Mouse (Mus musculus) myocyte (in vitro differentiated cells): Measurements from ENCODE around the gene Eif4b. TPM values are rescaled to one million over a fixed set of nuclear protein-coding genes. Genes with fewer than 3 reads are reported as not detected.
A peak's percentile ranks its signal among the peaks of the same experiment; 100 is the strongest.

Source experiments
- H3K27me3 ChIP-seq: one replicate; pipeline ENCODE4 v1.6.1; 2011; ENCODE audit not compliant: control insufficient read depth, insufficient read depth, insufficient read length
- H3K36me3 ChIP-seq: one replicate; pipeline ENCODE4 v1.6.1; 2011; ENCODE audit not compliant: control insufficient read depth, insufficient read depth
- H3K4me2 ChIP-seq: one replicate; pipeline ENCODE4 v1.6.1; 2011; ENCODE audit warnings: low read depth, control low read depth
- H3K4me3 ChIP-seq: one replicate; pipeline ENCODE4 v1.5.1; 2011; ENCODE audit warnings: mild to moderate bottlenecking, control low read depth, moderate library complexity
- H3K79me2 ChIP-seq: one replicate; pipeline ENCODE4 v1.6.1; 2011; ENCODE audit not compliant: control insufficient read depth, insufficient read depth
- H3ac ChIP-seq: one replicate; pipeline ENCODE4 v1.6.1; 2011; ENCODE audit not compliant: control insufficient read depth, insufficient read length
- CEBPB ChIP-seq: IDR thresholded peaks from 2 replicates; pipeline ENCODE4 v1.6.1; 2011; ENCODE audit warnings: mild to moderate bottlenecking, moderate library complexity; ENCODE audit not compliant: poor library complexity, insufficient read depth, severe bottlenecking
- E2F4 ChIP-seq: IDR thresholded peaks from one replicate; pipeline ENCODE4 v1.6.1; 2011; ENCODE audit warnings: mild to moderate bottlenecking, control low read depth, moderate library complexity; ENCODE audit not compliant: insufficient read depth
- MAX ChIP-seq: IDR thresholded peaks from one replicate; pipeline ENCODE4 v1.6.1; 2011; ENCODE audit warnings: low read depth, mild to moderate bottlenecking, control low read depth
- MYOD1 ChIP-seq, 3 experiments: IDR thresholded peaks; one replicate each; pipeline ENCODE4 v1.6.1; 2011; ENCODE audit warnings: control low read depth in 2 of 3, low read depth in 2 of 3, mild to moderate bottlenecking in 2 of 3, moderate library complexity in 1 of 3; ENCODE audit not compliant: insufficient read length in 2 of 3, control insufficient read depth in 1 of 3
- MYOG ChIP-seq, 3 experiments: IDR thresholded peaks; one replicate each; pipeline ENCODE4 v1.6.1; 2011; ENCODE audit warnings: control low read depth in 2 of 3, low read depth in 2 of 3, mild to moderate bottlenecking in 2 of 3; ENCODE audit not compliant: insufficient read length in 2 of 3, control insufficient read depth in 1 of 3, insufficient read depth in 1 of 3
- POLR2A ChIP-seq: IDR thresholded peaks from one replicate; pipeline ENCODE4 v1.6.1; 2011; ENCODE audit warnings: low read depth, mild to moderate bottlenecking, control low read depth, moderate library complexity; ENCODE audit not compliant: insufficient read length
- POLR2AphosphoS2 ChIP-seq: IDR thresholded peaks from one replicate; pipeline ENCODE4 v1.6.1; 2011; ENCODE audit warnings: low read depth, control low read depth; ENCODE audit not compliant: insufficient read length
- REST ChIP-seq: IDR thresholded peaks from one replicate; pipeline ENCODE4 v1.6.1; 2011; ENCODE audit warnings: mild to moderate bottlenecking, control low read depth, moderate library complexity; ENCODE audit not compliant: insufficient read depth, insufficient read length
- SRF ChIP-seq: IDR thresholded peaks from one replicate; pipeline ENCODE4 v1.6.1; 2011; ENCODE audit warnings: low read depth; ENCODE audit not compliant: control insufficient read depth, insufficient read length
- TCF12 ChIP-seq: IDR thresholded peaks from one replicate; pipeline ENCODE4 v1.6.1; 2011; ENCODE audit warnings: mild to moderate bottlenecking, control low read depth; ENCODE audit not compliant: poor library complexity, insufficient read depth, severe bottlenecking
- TCF3 ChIP-seq: IDR thresholded peaks from one replicate; pipeline ENCODE4 v1.6.1; 2011; ENCODE audit warnings: low read depth, control low read depth; ENCODE audit not compliant: insufficient read length
- USF1 ChIP-seq: IDR thresholded peaks from one replicate; pipeline ENCODE4 v1.6.1; 2011; ENCODE audit warnings: low read depth, mild to moderate bottlenecking, control low read depth, moderate library complexity
- polyA plus RNA-seq: library from polyadenylated mRNA; unstranded; fragments of >200 nt; fragmentation: generic; extraction: Trizol; gene quantifications from one replicate; pipeline ENCODE4 v1.2.1, GENCODE M21; 2012; ENCODE audit warnings: missing spikeins

Gene Eif4b
- polyA plus RNA-seq, 1 experiment: 266 TPM

GRCm38 (mm10) chr15:102134709-102135108, 61.1 kb downstream of the Eif4b start:
- no peak for TF ChIP-seq MYOD1 (IDR thresholded peaks at IDR 0.05; ENCODE audit: control insufficient read depth in 1 of 3, insufficient read length in 2 of 3, low read depth in 2 of 3)
- no peak for TF ChIP-seq CEBPB
- peaks cover 38% of the 10 kb centered on the region for H3K36me3 ChIP-seq
- H3K4me3 ChIP-seq: peak overlapping the region; percentile 33
- H3ac ChIP-seq: no peak overlapping the region
- no peaks in the 10 kb centered on the region for H3K27me3 ChIP-seq
- H3K4me2 ChIP-seq: peak overlapping the region; percentile 79
- H3K79me2 ChIP-seq: peaks cover 20% of the 10 kb centered on the region

DNA sequence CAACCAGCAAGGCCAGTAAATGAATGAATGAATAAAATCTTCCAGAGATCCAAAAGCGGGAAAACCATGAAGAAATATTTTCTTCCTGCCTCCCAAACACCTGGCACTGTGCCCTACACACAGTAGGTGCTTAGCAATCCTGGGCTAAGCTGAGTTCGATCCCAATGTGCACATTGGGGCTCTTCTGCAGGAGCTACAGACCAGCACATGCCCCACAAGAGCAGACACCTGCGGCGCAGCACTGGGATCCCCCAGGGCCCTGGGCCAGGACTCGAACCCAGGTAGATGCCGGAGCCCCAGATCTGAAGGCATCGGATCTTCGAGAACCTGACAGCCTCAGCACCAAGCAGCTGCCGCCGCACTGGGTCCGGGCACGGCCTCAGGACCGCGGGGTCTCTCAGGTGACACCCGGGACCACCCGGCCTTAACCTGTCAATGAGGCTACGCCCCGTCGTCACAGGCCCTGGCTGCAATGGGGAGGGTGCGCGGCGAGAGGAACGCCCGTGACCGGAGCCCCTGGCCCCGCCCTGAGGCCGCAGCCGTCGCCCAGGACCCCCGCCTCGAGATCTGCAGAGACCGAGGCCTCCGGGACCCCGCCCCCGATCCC, 62.1 kb downstream of the Eif4b start:
- peaks cover 20% of the 10 kb centered on the region for H3K79me2 ChIP-seq
- peaks cover 29% of the 10 kb centered on the region for H3K36me3 ChIP-seq
- H3K27me3 ChIP-seq: no peaks in the 10 kb centered on the region
- TF ChIP-seq MYOD1 (IDR thresholded peaks at IDR 0.05; ENCODE audit: control insufficient read depth in 1 of 3, insufficient read length in 2 of 3, low read depth in 2 of 3) (no peak), TCF12 (no peak), USF1 (no peak), MAX (no peak), E2F4 (no peak), REST (no peak), CEBPB (no peak), POLR2AphosphoS2 (no peak), SRF (no peak), MYOG (IDR thresholded peaks at IDR 0.05; ENCODE audit: control insufficient read depth in 1 of 3, insufficient read depth in 1 of 3, insufficient read length in 2 of 3, low read depth in 2 of 3) (no peak), TCF3 (no peak), POLR2A (no peak)
- peak overlapping the region; percentile 27 for H3ac ChIP-seq
- peak overlapping the region; percentile 79 for H3K4me2 ChIP-seq
- peak overlapping the region; percentile 33 for H3K4me3 ChIP-seq

DNA sequence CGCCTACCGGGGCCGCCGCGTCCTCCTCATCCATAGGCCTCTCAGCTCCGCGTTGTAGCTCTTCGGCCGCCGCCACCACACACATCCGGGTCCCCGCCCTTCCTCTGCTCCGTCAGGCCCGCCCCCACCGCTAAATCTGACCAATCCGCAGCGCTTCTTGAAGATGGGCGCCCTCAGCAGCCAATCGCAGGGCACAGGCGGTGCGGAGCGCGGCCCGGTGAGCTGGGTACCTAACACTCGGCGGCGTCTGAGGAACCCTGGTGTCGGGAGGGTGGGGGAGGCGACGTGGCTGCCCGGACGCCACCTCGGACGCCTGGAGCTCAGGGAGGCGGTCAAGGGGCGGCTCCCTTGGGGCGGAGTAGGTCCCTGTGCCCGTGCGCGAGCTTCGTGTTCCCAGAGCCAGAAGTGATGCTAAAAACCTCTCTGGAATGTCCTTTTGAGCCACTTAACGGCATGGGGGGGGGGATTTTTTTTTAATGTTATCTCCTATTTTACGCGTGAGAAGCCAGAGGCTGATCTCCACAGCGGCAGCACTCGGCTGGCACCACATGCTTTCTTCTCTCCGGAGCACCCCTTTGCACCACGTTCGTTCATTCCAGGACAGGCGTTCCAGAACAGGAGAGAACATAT, 62.7 kb downstream of the Eif4b start, which contains the start of gene Spryd3:
Gene Spryd3 (minus strand): TSS at position 106 of the 630 bp plus-strand sequence.
- TF ChIP-seq SRF (peak; percentile 52), TCF12 (no peak), MAX (no peak), E2F4 (peak; percentile 36), POLR2AphosphoS2 (peak; percentile 70), TCF3 (no peak), MYOD1 (IDR thresholded peaks at IDR 0.05; ENCODE audit: control insufficient read depth in 1 of 3, insufficient read length in 2 of 3, low read depth in 2 of 3) (peak in 1 of 3 experiments; percentile 16), REST (no peak), POLR2A (peak; percentile 86)
- Histone ChIP-seq H3K4me3 (peak within 1 kb of the TSS; percentile 33), H3K79me2 (peaks cover 20% of the 10 kb centered on the region), H3K4me2 (peak within 1 kb of the TSS; percentile 96), H3K27me3 (no peaks in the 10 kb centered on the region), H3ac (peak within 1 kb of the TSS; percentile 27), H3K36me3 (peaks cover 23% of the 10 kb centered on the region)

- Histone ChIP-seq H3K79me2 (no peaks in the 10 kb centered on the region), H3K27me3 (no peaks in the 10 kb centered on the region), H3K36me3 (no peaks in the 10 kb centered on the region), H3K4me3 (no peak overlapping the region), H3ac (no peak overlapping the region), H3K4me2 (no peak overlapping the region)
- TF ChIP-seq E2F4: no peak
- no peak for TF ChIP-seq POLR2AphosphoS2
Measured at GRCm38 (mm10) chr15:102141120-102141519, 67.5 kb downstream of the Eif4b start.

- Histone ChIP-seq H3K79me2 (peaks cover 5% of the 10 kb centered on the region), H3K27me3 (no peaks in the 10 kb centered on the region), H3K36me3 (no peaks in the 10 kb centered on the region), H3ac (no peak overlapping the region), H3K4me2 (peak overlapping the region; percentile 89), H3K4me3 (peak overlapping the region; percentile 59)
- TF ChIP-seq POLR2AphosphoS2 (no peak), TCF3 (no peak), MAX (no peak), POLR2A (peak; percentile 50), MYOD1 (IDR thresholded peaks at IDR 0.05; ENCODE audit: control insufficient read depth in 1 of 3, insufficient read length in 2 of 3, low read depth in 2 of 3) (no peak), CEBPB (0 out of 2 replicates have a peak, but pooled peaks have one; percentile 30), E2F4 (no peak), TCF12 (no peak), REST (no peak)
Measured at GRCm38 (mm10) chr15:102142914-102143912, 69.6 kb downstream of the Eif4b start.
